Mouse (Mus musculus) bone marrow macrophage, adult 2 months (primary cell): ENCODE results near the gene 2300002M23Rik.

Experiments used
- CTCF ChIP-seq: IDR thresholded peaks from 2 replicates; pipeline ENCODE4 v1.5.1; 2012; ENCODE audit warnings: low read depth, mild to moderate bottlenecking, low read length, moderate library complexity
- POLR2A ChIP-seq: IDR thresholded peaks from 2 replicates; pipeline ENCODE4 v1.6.1; 2012; ENCODE audit warnings: mild to moderate bottlenecking, low read depth, low read length, borderline replicate concordance

DNA sequence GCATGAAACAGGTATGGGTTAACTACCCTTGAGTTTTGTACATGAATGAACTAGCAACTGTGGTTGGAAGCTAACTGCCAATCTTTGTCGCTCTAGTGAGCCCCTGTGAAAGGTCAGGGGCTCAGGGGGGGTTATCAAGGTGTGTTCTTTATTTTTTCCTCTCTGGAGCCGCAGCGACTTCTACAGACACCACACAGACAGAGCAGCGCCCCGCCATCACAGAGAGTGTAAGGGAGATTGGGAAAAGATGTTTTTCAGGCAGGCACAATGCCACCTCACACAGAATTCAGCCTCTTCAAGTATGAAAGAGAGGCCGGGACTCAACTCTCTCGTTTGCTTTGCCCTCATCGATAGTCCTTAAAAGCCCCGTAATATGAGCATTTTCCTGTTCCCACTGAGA, 24.9 kb downstream of the 2300002M23Rik start:
- TF ChIP-seq CTCF (no peak), POLR2A (no peak)
